Mouse (Mus musculus) right cerebral cortex, postnatal 14 days (tissue): Measurements from ENCODE around the gene Cd83.

Experiments used
- DNase-seq: peaks from one replicate; pipeline ENCODE4 v3.0.0; 2022

The Cd83 gene

DNA sequence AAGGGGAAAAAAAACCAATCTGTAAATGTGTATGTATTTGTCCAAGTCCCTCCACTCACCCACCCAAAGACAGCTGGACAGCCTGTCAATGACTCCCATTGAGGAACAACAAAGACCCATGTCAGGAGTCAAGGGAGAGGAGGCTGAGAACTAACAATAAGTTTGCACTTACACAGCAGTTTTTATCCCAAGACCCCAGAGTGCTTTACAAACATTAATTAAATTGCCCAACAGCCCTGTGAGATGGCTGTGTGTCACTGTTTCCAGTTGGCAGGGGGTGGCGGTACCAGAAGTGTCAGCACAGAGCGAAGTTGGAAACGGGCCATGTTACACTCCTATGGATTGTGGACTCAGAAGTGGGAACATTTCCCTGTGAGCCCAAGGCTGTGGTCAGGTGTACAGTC, 22.7 kb downstream of the Cd83 start:
- no peak for DNase-seq

GRCm38 (mm10) chr13:43810621-43811020, 26.0 kb downstream of the Cd83 start:
- DNase-seq = no peak

- DNase-seq = no peak
These were observed 27.3 kb downstream of the Cd83 start for GRCm38 (mm10) chr13:43811835-43812234.

- no peak for DNase-seq
These were observed 28.9 kb downstream of the Cd83 start for GRCm38 (mm10) chr13:43813431-43813830.

- DNase-seq = no peak
These were observed 32.9 kb downstream of the Cd83 start for GRCm38 (mm10) chr13:43817461-43817860.

DNA sequence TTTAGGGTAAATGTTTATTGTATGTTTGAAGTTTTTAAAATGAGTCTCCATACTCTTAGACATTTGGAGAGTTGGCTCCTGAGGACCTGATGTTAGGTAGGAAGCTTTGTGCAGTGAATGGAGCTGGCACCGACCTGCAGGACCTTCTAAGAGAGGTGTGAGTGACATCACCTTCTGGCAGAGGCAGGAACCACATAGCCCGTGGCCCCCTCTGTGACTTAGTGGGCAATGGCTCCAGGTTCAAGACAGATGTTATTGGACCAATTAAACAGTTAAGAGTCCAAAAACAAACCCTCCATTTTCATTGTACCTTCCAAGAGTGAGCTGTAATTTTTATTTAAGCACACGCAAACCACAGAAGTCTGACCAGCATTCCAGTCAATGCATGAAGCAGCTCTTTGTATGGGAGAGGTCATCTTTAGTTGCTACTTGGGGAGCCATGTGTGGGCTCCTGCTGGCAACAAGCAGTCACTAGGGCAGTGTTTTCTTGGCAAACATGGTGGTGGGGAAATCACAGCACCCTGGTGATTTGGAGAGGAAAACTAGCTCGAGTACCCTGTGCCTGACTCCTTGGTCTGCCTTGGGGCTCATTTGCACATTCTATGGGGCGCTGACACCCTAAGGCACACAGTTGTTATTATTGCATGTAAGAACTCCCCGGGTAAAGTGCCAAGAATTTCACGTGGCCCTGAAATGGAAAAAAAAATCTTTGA, 33.9 kb downstream of the Cd83 start:
- no peak for DNase-seq

- no peak for DNase-seq
These were observed 34.4 kb downstream of the Cd83 start for GRCm38 (mm10) chr13:43819020-43819310.

GRCm38 (mm10) chr13:43820071-43820470, 35.5 kb downstream of the Cd83 start:
- no peak for DNase-seq

DNA sequence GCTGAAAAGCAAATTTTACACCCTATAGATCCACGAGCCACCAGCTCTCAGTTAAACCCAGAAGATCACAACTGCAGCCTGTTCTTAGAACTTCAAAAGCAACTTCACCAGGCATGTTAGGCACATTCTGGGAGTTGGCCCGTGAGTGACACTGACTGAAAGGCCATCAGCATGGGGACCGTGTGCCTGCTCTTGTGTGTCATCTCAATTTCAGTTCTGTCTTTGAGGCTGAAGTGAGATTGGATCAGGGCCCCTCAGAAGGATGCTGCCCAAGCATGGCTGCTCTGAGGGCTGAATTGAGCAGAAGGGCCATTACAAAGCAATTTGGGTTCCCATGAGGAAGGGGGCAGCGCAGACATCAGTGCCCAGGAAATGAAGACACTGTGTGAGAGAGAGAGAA, 37.7 kb downstream of the Cd83 start:
- no peak for DNase-seq

- DNase-seq = no peak
These were observed 44.1 kb downstream of the Cd83 start for GRCm38 (mm10) chr13:43828648-43829047.

GRCm38 (mm10) chr13:43830892-43831673, 46.5 kb downstream of the Cd83 start:
- no peak for DNase-seq

GRCm38 (mm10) chr13:43832731-43833130, 48.2 kb downstream of the Cd83 start:
- DNase-seq = no peak

DNA sequence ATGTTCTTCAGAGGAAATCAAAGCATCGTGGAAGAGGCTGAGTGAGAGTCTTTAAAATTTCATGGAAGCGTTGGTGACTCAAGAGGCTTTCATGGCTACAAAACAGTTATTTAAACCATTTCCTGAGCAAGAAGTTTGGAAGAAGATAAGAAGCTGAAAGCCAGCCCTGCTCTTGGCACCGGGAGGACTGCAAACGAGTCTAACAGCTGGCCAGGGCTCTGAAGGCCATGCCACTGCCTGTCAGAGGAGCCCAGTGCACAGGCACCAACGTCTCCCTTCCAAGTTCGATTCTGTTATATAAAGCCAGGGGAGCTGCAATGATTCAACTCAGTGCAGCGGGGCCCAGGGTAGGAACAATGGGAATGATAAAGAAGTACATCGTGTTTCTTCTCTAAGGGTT, 51.8 kb downstream of the Cd83 start:
- no peak for DNase-seq

- no peak for DNase-seq
These were observed 53.2 kb downstream of the Cd83 start for GRCm38 (mm10) chr13:43837812-43838211.

GRCm38 (mm10) chr13:43845151-43845550, 60.6 kb downstream of the Cd83 start:
- DNase-seq = no peak

DNA sequence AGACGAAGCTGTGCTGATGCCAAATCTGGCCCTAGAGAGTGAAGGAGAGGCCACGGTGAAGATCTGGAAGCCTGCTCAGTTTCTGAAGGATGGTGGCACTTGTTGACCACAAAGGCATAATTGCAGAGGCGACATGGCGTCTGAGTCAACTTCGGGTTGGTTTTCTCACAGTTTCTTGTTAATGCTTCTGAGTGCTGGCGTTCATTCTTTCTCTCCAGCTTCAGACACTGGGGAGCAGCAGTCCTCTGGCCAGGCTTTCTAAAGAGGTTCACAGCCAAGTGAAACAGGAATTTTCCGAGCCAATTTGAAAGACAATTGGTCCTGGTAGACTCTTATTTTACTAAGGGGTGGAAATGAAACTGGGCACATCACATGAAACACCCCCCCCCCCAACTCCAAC, 62.6 kb downstream of the Cd83 start:
- no peak for DNase-seq

GRCm38 (mm10) chr13:43849816-43850215, 65.2 kb downstream of the Cd83 start:
- DNase-seq = no peak

GRCm38 (mm10) chr13:43851108-43851507, 66.5 kb downstream of the Cd83 start:
- no peak for DNase-seq
